Comparison of ENCODE assay signal across 9 mouse cellular contexts in the genomic region with DNA sequence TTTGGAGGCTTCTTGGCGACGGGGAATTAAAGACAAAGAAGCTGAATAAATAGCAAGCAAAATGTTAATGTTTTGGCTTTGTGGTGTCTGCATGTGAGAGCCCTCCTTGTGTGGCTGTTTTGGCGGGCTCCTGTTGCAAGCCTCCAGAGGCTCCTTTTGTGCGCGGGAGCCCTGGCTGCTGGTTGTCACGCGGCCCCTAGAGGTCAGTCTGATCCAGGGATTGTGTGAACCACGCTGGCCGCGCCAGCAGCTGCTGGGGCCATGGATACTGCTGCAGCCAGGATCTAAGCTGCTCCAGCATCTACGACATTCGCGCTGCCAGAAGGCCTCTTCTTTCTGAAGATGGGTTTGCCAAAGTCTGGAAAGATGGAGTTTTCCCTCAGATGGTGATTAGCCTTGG.
A peak's percentile ranks its signal among the peaks of the same experiment; 100 is the strongest.
DNase-seq lines count a peak whose midpoint lies in the region; ATAC-seq and TF ChIP-seq lines count a peak whose summit lies in the region.
"Had no signal": no experiment of that assay in that cellular context is flagged by ENCODE, and none has a peak within 500 bp of the region (broad histone marks: within the 10 kb centered on the region; RNA-seq: fewer than 3 reads in every experiment).

No protein-coding gene starts in this region.

- peak; percentile 34 for TF ChIP-seq CTCF in heart, postnatal 0 days (IDR thresholded peaks at IDR 0.05; ENCODE audit: low read depth)

- 38% methylated on average over 13 of the region's 13 CpGs for WGBS in neural tube, embryonic 15.5 days
- WGBS in heart, postnatal 0 days = 35% methylated on average over 13 of the region's 13 CpGs

- intact Hi-C loops in left cerebral cortex, postnatal 4 days (cut with DNase I) = loop anchor here (10.0 kb wide), 1 partner anchor 254 kb away; no protein-coding TSS in a partner anchor

- no peaks in the 10 kb centered on the region for H3K36me3 ChIP-seq in neural tube, embryonic 15.5 days
- no peaks in the 10 kb centered on the region for H3K36me3 ChIP-seq in heart, postnatal 0 days (replicated peaks; ENCODE audit: control insufficient read depth, insufficient read depth, low read length)
- H3K36me3 ChIP-seq: embryonic facial prominence, embryonic 12.5 days had no signal

- DNase-seq in cerebellum, postnatal 14 days = peak; percentile 61 to 69
- no peak for DNase-seq in cerebellum, adult 8-10 months
- DNase-seq in neural tube, embryonic 10.5 days (ENCODE audit: extremely low spot score, low spot score) = peak; percentile 23
- no peak for DNase-seq in heart, postnatal 0 days (ENCODE audit: low spot score)
- DNase-seq in left cerebral cortex, postnatal 4 days = peak; percentile 66
- DNase-seq in testis, postnatal 10 days (ENCODE audit: low spot score) = peak; percentile 43
- DNase-seq in urinary bladder, postnatal 10 days (ENCODE audit: low spot score) = no peak

- no peak overlapping the region for H3K4me3 ChIP-seq in neural tube, embryonic 15.5 days (replicated peaks)
- H3K4me3 ChIP-seq in heart, postnatal 0 days (ENCODE audit: low read depth, low read length) = no peak overlapping the region
- H3K4me3 ChIP-seq: embryonic facial prominence, embryonic 12.5 days had no signal

- no peak overlapping the region for H3K9ac ChIP-seq in neural tube, embryonic 15.5 days (replicated peaks)
- no peak overlapping the region for H3K9ac ChIP-seq in heart, postnatal 0 days (replicated peaks; ENCODE audit: low read depth, low read length)
- H3K9ac ChIP-seq: embryonic facial prominence, embryonic 12.5 days had no signal

- H3K9me3 ChIP-seq in neural tube, embryonic 15.5 days (replicated peaks) = no peaks in the 10 kb centered on the region
- H3K9me3 ChIP-seq in heart, postnatal 0 days (replicated peaks; ENCODE audit: control insufficient read depth, low read length) = no peaks in the 10 kb centered on the region
- H3K9me3 ChIP-seq: embryonic facial prominence, embryonic 12.5 days had no signal

- no peak for ATAC-seq in neural tube, embryonic 15.5 days (ENCODE audit: low FRiP score)
- ATAC-seq in heart, postnatal 0 days (ENCODE audit: insufficient read depth, low read depth) = no peak

- no peaks in the 10 kb centered on the region for H3K27me3 ChIP-seq in neural tube, embryonic 15.5 days (replicated peaks)
- H3K27me3 ChIP-seq in heart, postnatal 0 days (ENCODE audit: control insufficient read depth, insufficient read depth, low read length) = no peaks in the 10 kb centered on the region
- H3K27me3 ChIP-seq: embryonic facial prominence, embryonic 12.5 days had no signal

- no peak for TF ChIP-seq EP300 in heart, postnatal 0 days (IDR thresholded peaks at IDR 0.05; ENCODE audit: low read depth)

- H3K4me1 ChIP-seq in neural tube, embryonic 15.5 days = no peaks in the 10 kb centered on the region
- H3K4me1 ChIP-seq in heart, postnatal 0 days (ENCODE audit: control insufficient read depth, insufficient read depth) = no peaks in the 10 kb centered on the region
- H3K4me1 ChIP-seq: embryonic facial prominence, embryonic 12.5 days had no signal

- no peak overlapping the region for H3K4me2 ChIP-seq in neural tube, embryonic 15.5 days
- no peak overlapping the region for H3K4me2 ChIP-seq in heart, postnatal 0 days (ENCODE audit: low read depth, low read length)
- H3K4me2 ChIP-seq: embryonic facial prominence, embryonic 12.5 days had no signal

- H3K27ac ChIP-seq in neural tube, embryonic 15.5 days (replicated peaks) = no peak overlapping the region
- no peak overlapping the region for H3K27ac ChIP-seq in heart, postnatal 0 days (ENCODE audit: low read depth)
- H3K27ac ChIP-seq: embryonic facial prominence, embryonic 12.5 days had no signal

Comparison
In these comparisons a context has a peak if more than half of its experiments do, and no peak if none do; other contexts are left out.
1. DNase-seq: peak in cerebellum, postnatal 14 days (2 of 2), neural tube, embryonic 10.5 days (single experiment), left cerebral cortex, postnatal 4 days (single experiment) and testis, postnatal 10 days (single experiment); none in cerebellum, adult 8-10 months (single experiment), heart, postnatal 0 days (single experiment) and urinary bladder, postnatal 10 days (single experiment).